Mouse (Mus musculus): Measurements from ENCODE around the gene Olfr1391.
"Not testable (repeated sequence)": the region's sequence is repeated elsewhere in the genome, so short reads cannot be mapped to it uniquely, and the experiment has no call there.

Olfr1391 gene

DNA sequence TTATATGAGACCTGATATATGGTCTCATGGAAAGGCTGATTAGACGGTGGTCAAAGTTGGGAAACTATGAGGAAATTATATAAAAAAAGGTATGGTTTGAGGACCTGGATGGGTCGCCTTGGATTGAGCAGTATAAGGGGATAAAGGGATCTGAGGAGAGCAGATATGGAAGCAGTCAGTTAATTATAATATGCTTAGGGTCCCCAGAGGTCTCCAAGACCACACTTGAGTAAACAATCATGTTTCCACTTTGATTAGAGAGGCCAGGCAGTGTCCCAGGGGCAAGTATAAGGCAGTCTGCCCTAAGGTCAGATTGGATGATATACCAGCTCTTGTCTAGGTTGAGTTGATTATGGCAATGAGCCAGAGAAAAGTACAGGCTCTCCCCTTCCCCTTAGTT, at the start of gene Olfr1391:
TSS of gene Olfr1391 (plus strand) at position 301 of the 400 bp plus-strand sequence.
- DNase-seq (ENCODE audit: low read depth, low spot score) = no peak

DNA sequence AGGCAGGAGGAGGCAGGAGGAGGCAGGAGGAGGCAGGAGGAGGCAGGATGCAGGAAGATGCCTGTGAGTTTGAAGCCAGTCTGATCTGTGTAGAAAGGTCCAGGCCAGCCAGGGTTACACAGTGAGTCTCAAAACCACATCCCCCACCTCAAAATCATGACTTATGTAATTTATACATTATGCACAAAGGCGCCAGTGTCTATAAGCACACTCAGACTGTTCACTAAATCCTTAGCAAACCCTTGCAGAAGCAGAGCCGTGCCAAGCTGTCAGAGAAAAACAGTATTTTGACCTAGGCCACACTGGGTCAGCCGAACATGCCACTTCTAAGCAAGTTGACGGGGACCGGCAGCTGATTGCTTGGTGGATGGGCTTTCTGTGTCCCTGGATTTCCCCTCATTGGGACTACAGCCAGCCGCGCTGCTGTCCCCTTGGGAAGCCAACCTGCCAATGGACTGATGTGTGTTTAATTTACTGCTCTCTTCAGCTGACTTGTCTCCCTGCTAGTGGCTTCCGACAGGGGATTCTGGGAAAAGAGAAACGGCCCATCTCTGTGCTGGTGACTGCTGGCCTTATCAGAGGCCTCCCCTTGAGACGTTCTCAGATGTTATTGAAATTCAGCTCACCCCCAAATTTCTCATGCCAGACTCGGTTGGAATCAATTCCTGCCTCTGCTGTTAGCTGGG, 48.6 kb upstream of the Olfr1391 start:
- no peak for DNase-seq (ENCODE audit: low read depth, low spot score)

DNA sequence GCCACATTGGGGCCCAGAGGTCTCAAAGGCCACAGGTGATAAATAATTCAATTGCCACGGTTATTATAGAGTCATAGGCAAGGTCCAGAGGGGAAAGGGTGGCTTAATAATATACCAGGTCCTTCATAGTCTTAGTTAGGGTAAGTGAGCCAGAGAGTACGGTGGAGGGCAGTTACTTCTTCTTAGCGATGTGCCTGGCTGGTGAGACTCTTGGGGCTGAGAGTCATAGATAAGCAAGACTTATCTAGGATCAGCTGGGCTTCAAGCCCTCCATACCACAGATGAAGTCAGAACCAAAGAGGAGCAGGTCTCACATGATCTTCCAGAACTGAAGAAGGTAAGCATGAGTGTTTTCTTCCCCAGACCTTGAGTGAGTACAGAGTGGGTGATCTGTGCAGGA, 44.3 kb upstream of the Olfr1391 start, which contains the start of gene Olfr1393:
TSS of gene Olfr1393 (plus strand) at position 83 of the 400 bp plus-strand sequence.
- DNase-seq (ENCODE audit: low read depth, low spot score) = no peak

DNA sequence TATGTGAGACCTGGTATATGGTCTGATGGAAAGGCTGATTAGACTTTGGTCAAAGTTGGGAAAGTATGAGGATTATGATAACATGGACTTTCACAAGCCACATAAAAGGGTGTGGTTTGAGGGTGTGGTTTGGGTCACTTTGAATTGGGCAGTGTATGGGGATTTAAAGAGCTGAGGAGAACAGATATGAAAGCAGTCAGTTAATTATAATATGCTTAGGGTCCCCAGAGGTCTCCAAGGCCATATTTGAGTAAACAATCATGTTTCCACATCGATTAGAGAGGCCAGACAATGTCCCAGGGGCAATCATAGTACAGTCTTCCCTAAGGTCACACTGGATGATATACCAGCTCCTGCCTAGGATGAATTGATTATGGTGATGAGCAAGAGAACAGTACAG, 37.6 kb upstream of the Olfr1391 start, which contains the start of gene Olfr1392:
TSS of gene Olfr1392 (plus strand) at position 301 of the 400 bp plus-strand sequence.
- DNase-seq (ENCODE audit: low read depth, low spot score) = not testable (repeated sequence)

DNA sequence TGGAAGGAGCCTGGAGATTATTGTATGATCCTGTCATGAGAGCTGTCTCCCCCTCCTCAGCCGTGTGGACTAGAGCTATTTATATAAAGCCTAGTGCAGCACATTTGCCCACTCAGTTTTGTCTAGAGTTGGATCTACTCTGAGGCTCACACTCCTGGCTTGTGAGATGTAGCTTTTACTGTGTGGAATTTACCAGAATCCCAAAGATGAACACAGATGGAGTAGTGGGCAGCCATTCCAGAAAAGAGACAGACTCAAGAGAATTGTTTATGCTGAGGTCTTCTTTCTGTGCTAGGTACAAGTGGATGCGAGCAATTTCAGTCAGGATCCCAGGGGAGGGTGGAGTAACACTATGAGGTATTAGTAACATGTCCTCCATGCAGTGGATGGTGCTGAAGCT, 35.3 kb upstream of the Olfr1391 start:
- DNase-seq (ENCODE audit: low read depth, low spot score) = no peak

DNA sequence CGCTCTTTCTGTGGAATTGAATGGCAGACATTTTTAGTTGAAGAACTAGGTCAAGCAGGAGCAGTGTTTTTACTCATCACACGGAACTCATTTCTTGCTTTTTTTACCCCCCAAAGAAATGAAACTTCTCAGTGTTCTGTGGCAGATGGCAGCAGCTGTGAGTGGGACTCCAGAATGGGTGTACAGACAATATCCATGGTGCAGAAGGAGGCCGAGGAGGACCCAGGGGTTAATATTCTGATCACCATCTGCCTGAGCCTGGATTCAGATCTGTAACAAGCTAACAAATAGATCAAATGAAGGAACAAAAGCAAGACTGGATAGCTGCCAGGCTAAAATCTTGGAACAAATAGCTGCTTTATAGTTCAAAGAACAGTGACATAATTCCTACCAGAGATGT, 29.8 kb upstream of the Olfr1391 start:
- no peak for DNase-seq (ENCODE audit: low read depth, low spot score)

DNA sequence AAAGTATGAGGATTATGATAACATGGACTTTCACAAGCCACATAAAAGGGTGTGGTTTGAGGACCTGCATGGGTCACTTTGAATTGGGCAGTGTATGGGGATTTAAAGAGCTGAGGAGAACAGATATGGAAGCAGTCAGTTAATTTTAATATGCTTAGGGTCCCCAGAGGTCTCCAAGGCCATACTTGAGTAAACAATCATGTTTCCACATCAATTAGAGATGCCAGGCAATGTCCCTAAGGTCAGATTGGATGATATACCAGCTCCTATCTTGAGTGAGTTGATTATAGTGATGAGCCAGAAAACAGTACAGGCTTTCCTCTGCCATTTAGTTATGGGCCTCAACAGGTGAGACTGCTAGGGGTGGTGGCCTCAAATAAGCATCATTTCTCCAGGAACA, 18.1 kb upstream of the Olfr1391 start, which contains the start of gene Olfr10:
TSS of gene Olfr10 (plus strand) at position 301 of the 400 bp plus-strand sequence.
- DNase-seq (ENCODE audit: low read depth, low spot score) = no peak

DNA sequence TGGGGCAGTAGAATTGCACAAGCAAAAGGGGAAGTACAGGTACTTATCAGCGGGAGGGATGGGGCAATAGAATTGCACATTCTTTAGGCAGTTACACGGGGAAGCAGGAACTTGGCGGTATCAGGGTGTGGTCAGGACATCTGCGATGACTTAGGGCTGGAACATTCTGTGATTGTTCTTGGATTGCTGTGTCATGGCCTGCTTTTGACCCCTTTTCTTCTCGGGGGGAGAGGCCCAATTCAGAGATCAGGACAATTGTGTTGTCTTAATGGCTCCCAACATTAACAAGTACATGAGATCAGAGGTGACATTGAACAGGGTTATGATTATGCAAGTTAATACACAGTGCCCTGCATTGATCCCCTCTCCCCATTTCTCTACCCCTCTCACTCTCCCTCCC, 14.0 kb upstream of the Olfr1391 start:
- not testable (repeated sequence) for DNase-seq (ENCODE audit: low read depth, low spot score)

DNA sequence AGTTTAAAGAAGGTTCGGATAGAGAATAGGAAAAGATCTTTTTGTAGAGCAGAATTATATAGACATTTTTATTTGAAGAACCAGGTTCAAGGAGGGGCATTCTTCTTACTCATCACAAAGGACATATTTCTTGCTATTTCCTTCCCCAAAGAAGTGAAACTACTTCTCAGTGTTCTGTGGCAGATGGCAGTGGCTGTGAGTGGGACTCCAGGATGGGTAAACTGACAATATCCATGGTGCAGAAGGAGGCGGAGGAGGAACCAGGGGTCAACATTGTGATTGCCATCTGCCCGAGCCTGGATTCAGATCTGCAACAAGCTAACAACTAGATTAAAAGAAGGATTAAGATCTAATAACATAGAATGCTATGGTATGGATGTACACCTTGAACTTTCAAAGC, 4.2 kb downstream of the Olfr1391 start:
- no peak for DNase-seq (ENCODE audit: low read depth, low spot score)

DNA sequence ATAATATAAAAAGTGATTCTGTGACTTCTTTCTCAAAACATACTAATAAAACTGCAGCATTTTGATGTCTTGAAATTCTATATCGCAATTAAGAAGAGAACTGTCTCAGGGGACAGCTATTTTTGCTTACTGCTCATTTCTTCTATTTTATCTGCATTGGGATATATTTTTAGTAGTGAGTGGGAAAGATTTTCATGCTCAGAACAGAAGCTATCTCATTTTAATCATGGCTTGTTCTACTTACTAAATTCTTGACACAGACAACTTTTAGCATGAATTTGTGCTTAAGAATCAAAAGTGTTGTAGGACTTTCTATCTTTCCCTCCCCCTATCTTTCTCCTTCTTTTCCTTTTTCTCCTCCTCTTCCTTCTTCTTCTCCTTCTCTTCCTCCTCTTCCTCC, 7.1 kb downstream of the Olfr1391 start:
- no peak for DNase-seq (ENCODE audit: low read depth, low spot score)

DNA sequence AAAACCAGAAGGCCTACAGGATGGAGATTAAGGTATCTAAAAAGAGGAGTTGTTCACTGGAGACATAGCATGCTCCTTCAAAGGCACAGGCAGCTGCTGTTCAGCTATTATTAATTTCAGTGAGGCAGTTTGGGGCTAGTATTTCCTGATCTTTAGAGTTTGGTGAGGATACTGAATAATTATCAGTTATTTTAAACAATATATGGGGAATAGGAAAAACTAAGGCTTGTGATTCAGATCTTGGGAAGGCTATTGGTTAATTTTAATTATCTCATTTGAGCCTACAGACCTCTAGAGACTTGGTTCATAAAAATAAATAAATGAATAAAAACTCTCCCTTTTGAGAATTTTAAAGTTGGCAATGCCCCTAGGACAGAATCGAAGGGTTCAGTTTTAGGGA, 12.3 kb downstream of the Olfr1391 start, which contains the start of gene Olfr1390:
TSS of gene Olfr1390 (plus strand) at position 301 of the 400 bp plus-strand sequence.
- no peak for DNase-seq (ENCODE audit: low read depth, low spot score)

DNA sequence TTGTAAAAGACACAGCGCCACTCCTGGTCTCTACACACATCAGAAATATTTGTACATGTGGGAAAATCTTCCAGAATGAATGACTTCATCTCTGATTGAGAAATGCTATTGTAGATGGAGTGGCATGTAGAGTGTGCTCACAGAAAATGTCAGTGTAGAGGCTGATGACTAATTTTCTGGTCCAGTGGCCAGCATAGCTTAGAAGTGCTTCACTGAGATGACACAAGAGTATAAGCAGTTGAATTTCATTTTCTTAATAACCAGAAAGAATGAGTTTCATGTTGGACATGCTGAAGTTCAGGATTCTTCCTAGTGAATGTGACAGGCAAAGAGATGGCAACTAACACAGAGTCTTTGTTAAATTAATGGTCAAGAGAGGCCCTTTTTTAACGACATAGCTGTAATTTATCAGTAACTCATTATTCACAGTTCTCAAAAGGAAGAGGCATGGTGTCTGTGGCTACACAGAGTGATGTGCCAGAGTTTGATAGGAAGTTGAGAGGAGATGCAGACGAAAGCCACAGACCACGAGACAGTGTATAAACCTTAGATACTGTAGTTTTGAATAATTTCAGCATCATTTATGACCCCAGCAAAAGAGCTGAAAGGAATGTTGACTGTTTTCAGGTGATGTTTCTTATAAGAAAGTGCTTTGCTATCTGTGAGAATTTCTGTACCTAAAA, 14.7 kb downstream of the Olfr1391 start:
- DNase-seq (ENCODE audit: low read depth, low spot score) = no peak
